Mouse (Mus musculus) splenic B cell, adult 2 months (primary cell): ENCODE measurements around the gene Odf2l.

Experiments
- DNase-seq: peaks from one replicate; pipeline ENCODE4 v3.0.0-alpha.2; 2011; ENCODE audit warnings: low read depth, low spot score
- H3K27me3 ChIP-seq: 2 replicates; pipeline ENCODE4 v1.6.1; 2012; ENCODE audit warnings: mild to moderate bottlenecking, low read length, moderate library complexity, mixed read lengths; ENCODE audit not compliant: control insufficient read depth, poor library complexity, insufficient read depth, severe bottlenecking
- H3K36me3 ChIP-seq: 2 replicates; pipeline ENCODE4 v1.6.1; 2012; ENCODE audit warnings: mild to moderate bottlenecking, low read length, moderate library complexity, mixed read lengths; ENCODE audit not compliant: control insufficient read depth, poor library complexity, insufficient read depth, severe bottlenecking

Odf2l gene

DNA sequence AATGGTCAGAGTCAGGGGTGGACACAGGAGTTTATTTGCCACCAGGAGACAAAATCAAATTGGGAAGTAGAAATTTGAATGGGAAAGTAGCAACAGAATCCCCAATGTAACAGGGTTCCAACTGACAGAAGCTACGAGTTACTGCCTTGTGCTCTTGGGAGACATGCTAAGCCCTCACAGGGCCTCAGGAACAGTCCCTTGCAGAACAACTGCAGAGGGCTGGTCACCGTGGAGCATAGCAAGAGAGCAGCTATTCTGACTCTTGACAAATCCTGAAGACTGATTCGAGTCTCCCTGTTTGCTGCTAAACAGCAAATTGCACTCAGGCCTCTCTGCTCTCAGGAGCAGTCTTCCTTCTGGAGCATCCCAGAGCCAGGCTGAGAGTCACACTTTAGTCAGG, 40.1 kb downstream of the Odf2l start:
- Histone ChIP-seq H3K27me3 (no peaks in the 10 kb centered on the region), H3K36me3 (no peaks in the 10 kb centered on the region)
- DNase-seq = no peak

DNA sequence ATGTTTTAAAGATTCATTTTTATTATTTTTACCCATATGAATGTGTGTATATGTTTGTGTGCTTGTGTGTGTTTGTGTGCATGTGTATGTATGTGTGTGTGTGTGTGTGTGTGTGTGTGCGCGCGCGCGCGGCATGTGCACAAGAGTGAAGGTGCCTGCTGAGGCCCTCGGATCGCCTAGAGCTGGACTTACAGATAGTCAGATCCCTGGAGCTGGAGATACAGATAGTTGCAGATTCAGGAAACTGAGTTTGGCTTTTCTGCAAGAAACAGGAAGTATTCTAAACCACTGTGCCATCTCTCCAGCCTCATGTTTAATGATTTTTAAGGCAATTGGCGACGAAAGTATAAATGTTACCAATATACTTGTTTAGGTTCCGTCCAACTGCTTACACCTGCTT, 48.4 kb downstream of the Odf2l start:
- no peak for DNase-seq
- Histone ChIP-seq H3K27me3 (no peaks in the 10 kb centered on the region), H3K36me3 (no peaks in the 10 kb centered on the region)

DNA sequence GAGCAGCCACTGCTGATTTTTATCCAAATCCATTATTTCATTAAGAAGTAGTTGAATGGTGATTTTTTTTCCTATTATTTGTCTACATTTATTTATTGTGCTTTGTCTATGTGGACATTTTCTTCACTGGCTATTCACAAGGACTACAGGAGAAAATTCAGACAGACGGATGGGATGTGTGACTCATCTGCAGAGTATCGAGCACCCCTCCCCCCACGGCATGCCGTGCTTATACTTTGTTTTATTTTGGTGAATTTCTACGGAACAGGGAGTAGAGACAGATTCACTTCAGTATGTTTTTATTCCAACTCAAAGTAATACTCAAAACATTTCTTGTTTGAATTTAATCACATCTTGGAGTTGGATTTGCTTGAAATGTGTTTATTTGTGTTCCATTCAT, 49.4 kb downstream of the Odf2l start:
- H3K27me3 ChIP-seq = no peaks in the 10 kb centered on the region
- DNase-seq = no peak
- H3K36me3 ChIP-seq = no peaks in the 10 kb centered on the region

- DNase-seq = no peak
- H3K27me3 ChIP-seq = no peaks in the 10 kb centered on the region
- no peaks in the 10 kb centered on the region for H3K36me3 ChIP-seq
Measured at GRCm38 (mm10) chr3:145168844-145169696, 50.7 kb downstream of the Odf2l start.

GRCm38 (mm10) chr3:145170028-145170427, 51.6 kb downstream of the Odf2l start:
- Histone ChIP-seq H3K36me3 (no peaks in the 10 kb centered on the region), H3K27me3 (no peaks in the 10 kb centered on the region)
- no peak for DNase-seq

- Histone ChIP-seq H3K27me3 (no peaks in the 10 kb centered on the region), H3K36me3 (no peaks in the 10 kb centered on the region)
- DNase-seq = no peak
Measured at GRCm38 (mm10) chr3:145170604-145171389, 52.4 kb downstream of the Odf2l start.

GRCm38 (mm10) chr3:145171390-145172060, 53.1 kb downstream of the Odf2l start:
- H3K36me3 ChIP-seq = no peaks in the 10 kb centered on the region
- no peaks in the 10 kb centered on the region for H3K27me3 ChIP-seq
- no peak for DNase-seq

GRCm38 (mm10) chr3:145184645-145185044, 66.3 kb downstream of the Odf2l start:
- DNase-seq = no peak
- Histone ChIP-seq H3K36me3 (no peaks in the 10 kb centered on the region), H3K27me3 (no peaks in the 10 kb centered on the region)

- no peak for DNase-seq
- no peaks in the 10 kb centered on the region for H3K36me3 ChIP-seq
Measured at GRCm38 (mm10) chr3:145191972-145192371, 73.6 kb downstream of the Odf2l start.

GRCm38 (mm10) chr3:145195240-145195923, 77.0 kb downstream of the Odf2l start:
- DNase-seq = no peak
- Histone ChIP-seq H3K36me3 (no peaks in the 10 kb centered on the region), H3K27me3 (no peaks in the 10 kb centered on the region)

More at GRCm38 (mm10) chr3:145191972-145192371, 73.6 kb downstream of the Odf2l start:
- no peaks in the 10 kb centered on the region for H3K27me3 ChIP-seq

GRCm38 (mm10) chr3:145198050-145198449, 79.7 kb downstream of the Odf2l start:
- no peaks in the 10 kb centered on the region for H3K27me3 ChIP-seq
- H3K36me3 ChIP-seq = no peaks in the 10 kb centered on the region
- no peak for DNase-seq
